Mouse (Mus musculus) ES-E14 (cell line): ENCODE results near the gene Pcdh7. TPM values are rescaled to one million over a fixed set of nuclear protein-coding genes. Genes with fewer than 3 reads are reported as not detected.

ENCODE experiments used
- DNase-seq: peaks from one replicate; pipeline ENCODE4 v3.0.0-alpha.2; 2013; ENCODE audit warnings: low read depth, low spot score
- H3K27ac ChIP-seq: 2 replicates; pipeline ENCODE4 v1.5.1; 2012; ENCODE audit warnings: low read depth, mild to moderate bottlenecking, low read length, moderate library complexity, mixed read lengths; ENCODE audit not compliant: poor library complexity, insufficient read depth, severe bottlenecking
- H3K36me3 ChIP-seq: 2 replicates; pipeline ENCODE4 v1.6.1; 2012; ENCODE audit warnings: mild to moderate bottlenecking, low read length, moderate library complexity, mixed read lengths; ENCODE audit not compliant: control insufficient read depth, poor library complexity, insufficient read depth, severe bottlenecking
- H3K4me1 ChIP-seq, 2 experiments: fragments of 150-350 bp in 1 of 2; sonication (generic) in 1 of 2; 2 replicates each; pipeline ENCODE4 v1.6.1; 2012; ENCODE audit warnings: low read length in 2 of 2, mild to moderate bottlenecking in 1 of 2, mixed read lengths in 1 of 2; ENCODE audit not compliant: control insufficient read depth in 2 of 2, insufficient read depth in 2 of 2, poor library complexity in 1 of 2
- H3K4me3 ChIP-seq, 2 experiments: fragments of 150-350 bp in 1 of 2; sonication (generic) in 1 of 2; 2 replicates each; pipeline ENCODE4 v1.5.1; 2012; ENCODE audit warnings: low read length in 2 of 2, low read depth in 1 of 2, mild to moderate bottlenecking in 1 of 2, mixed read lengths in 1 of 2; ENCODE audit not compliant: insufficient read depth in 1 of 2, poor library complexity in 1 of 2, severe bottlenecking in 1 of 2
- H3K9ac ChIP-seq: 2 replicates; pipeline ENCODE4 v1.6.1; 2012; ENCODE audit warnings: low read depth, mild to moderate bottlenecking, low read length, mixed read lengths; ENCODE audit not compliant: poor library complexity, insufficient read depth, severe bottlenecking
- H3K9me3 ChIP-seq: fragments of 150-350 bp; sonication (generic); 2 replicates; pipeline ENCODE4 v1.6.1; 2012; ENCODE audit warnings: low read depth, mild to moderate bottlenecking, low read length; ENCODE audit not compliant: control insufficient read depth, insufficient read depth
- CHD2 ChIP-seq: IDR thresholded peaks from 2 replicates; pipeline ENCODE4 v1.6.1; 2014; ENCODE audit warnings: mild to moderate bottlenecking, low read depth, low read length, inconsistent platforms
- HCFC1 ChIP-seq: IDR thresholded peaks from 2 replicates; pipeline ENCODE4 v1.6.1; 2012; ENCODE audit warnings: low read length, inconsistent platforms, borderline replicate concordance; ENCODE audit not compliant: insufficient read depth
- MAFK ChIP-seq: IDR thresholded peaks from 2 replicates; pipeline ENCODE4 v1.6.1; 2014; ENCODE audit warnings: mild to moderate bottlenecking, low read depth, low read length, inconsistent platforms; ENCODE audit not compliant: insufficient read depth
- ZC3H11A ChIP-seq: IDR thresholded peaks from 2 replicates; pipeline ENCODE4 v1.6.1; 2012; ENCODE audit warnings: low read depth, mild to moderate bottlenecking, inconsistent platforms, low read length, borderline replicate concordance
- ZNF384 ChIP-seq: IDR thresholded peaks from 2 replicates; pipeline ENCODE4 v1.6.1; 2012; ENCODE audit warnings: low read depth, low read length, inconsistent platforms
- in situ Hi-C, 2 experiments: fragments of 600-800 bp; cut with MboI; formaldehyde crosslinking; loops; one replicate each; pipeline ENCODE4 v1.15.1; 2025; ENCODE audit warnings: low sequenced_read_pairs in 2 of 2, inconsistent platforms in 1 of 2; ENCODE audit not compliant: unreplicated experiment in 2 of 2
- total RNA-seq: library from RNA; depleted of rRNA; stranded (reverse); fragments of 300-350 nt; gene quantifications from 2 replicates; pipeline ENCODE4 v1.2.3, GENCODE M21; 2012

The Pcdh7 gene
- total RNA-seq, 1 experiment = 11.9 TPM

DNA sequence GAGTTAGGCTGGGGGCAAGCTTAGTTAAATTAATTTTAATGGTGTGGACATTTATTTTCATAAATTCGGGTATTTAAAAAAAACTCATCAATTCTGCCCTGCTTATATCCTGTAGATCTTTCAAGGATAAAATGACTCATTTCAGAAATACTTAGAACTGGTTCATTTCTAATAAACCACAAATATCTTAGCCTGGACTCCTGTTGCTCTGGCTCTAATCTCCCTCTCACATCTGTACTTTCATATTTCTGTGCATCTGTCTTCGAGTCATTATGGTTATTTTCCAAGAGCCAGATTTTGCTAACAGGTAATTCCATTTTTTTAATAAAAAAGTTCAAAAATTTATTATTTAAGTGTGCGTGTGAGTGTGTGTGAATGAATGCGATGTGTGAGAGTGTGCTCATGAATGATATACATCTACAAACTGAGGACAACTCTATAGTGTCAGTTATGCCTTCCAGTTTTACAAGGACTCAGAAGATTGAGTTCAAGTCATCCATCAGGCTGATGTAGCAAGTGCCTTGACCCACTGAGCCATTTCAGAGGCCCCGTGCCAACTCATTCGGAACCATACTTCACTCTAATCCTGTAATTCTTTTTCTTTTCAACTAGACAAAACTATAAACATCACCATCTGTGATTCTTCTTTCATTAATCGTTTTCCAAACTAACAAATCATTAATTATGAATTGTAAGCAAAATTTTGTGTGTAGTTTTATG, 80.3 kb downstream of the Pcdh7 start:
- Histone ChIP-seq H3K27ac (no peak overlapping the region), H3K4me1 (no peaks in the 10 kb centered on the region), H3K9me3 (no peaks in the 10 kb centered on the region), H3K4me3 (no peak overlapping the region), H3K9ac (no peak overlapping the region), H3K36me3 (no peaks in the 10 kb centered on the region)
- DNase-seq = no peak
- in situ Hi-C loops = no loop called here
- no peak for TF ChIP-seq ZC3H11A

DNA sequence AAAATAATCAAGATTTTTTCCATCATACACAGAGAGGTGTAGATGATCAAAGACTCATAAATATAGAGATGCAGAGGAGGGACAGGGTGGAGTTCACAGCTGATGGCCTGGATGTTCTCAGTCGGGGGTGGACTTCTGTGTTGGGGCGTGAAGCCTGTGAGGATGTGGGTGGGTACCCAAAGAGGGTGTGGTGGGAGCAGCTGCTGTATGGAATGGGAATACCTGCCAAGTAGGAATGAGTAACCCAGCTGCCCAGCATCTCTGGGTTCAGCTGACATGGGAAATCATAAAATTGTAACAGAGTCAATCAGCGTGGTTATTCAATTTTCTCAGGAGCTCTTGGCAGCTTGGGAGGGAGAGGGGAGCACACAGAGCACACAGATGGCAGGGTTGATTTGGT, 85.3 kb downstream of the Pcdh7 start:
- no peaks in the 10 kb centered on the region for H3K9me3 ChIP-seq
- DNase-seq = no peak

DNA sequence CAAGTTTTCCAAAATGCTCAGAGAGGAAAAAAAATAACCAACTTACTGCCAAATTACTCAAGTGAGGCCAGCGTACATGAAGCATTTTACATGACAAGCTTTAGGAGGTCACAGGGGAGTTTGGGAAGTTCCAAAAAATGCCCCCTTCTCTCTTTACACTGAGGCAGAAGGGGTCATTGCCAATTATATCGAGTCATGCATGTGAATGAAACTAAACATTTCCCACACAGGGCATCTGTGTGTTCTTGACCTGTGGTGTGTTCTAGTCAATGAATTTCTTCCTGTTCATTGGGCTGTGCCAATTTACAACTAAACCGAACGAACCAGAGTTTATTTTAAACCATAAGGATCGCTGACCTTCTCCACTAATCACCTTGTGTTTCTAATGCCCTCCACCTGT, 86.1 kb downstream of the Pcdh7 start:
- Histone ChIP-seq H3K4me1 (no peaks in the 10 kb centered on the region), H3K9ac (no peak overlapping the region), H3K36me3 (no peaks in the 10 kb centered on the region), H3K4me3 (no peak overlapping the region), H3K27ac (no peak overlapping the region), H3K9me3 (no peaks in the 10 kb centered on the region)
- no peak for TF ChIP-seq ZNF384
- TF ChIP-seq CHD2 = no peak
- no peak for TF ChIP-seq ZC3H11A
- no peak for TF ChIP-seq MAFK
- no peak for TF ChIP-seq HCFC1
- DNase-seq = no peak
- in situ Hi-C loops = no loop called here

More for the DNA sequence above, 85.3 kb downstream of the Pcdh7 start:
- no peak overlapping the region for H3K4me3 ChIP-seq
- H3K4me1 ChIP-seq = no peaks in the 10 kb centered on the region
- in situ Hi-C loops = no loop called here
- no peaks in the 10 kb centered on the region for H3K36me3 ChIP-seq
- no peak for TF ChIP-seq CHD2
- no peak for TF ChIP-seq ZNF384
- TF ChIP-seq MAFK = no peak
- TF ChIP-seq HCFC1 = no peak
- no peak for TF ChIP-seq ZC3H11A
- no peak overlapping the region for H3K9ac ChIP-seq
- H3K27ac ChIP-seq = no peak overlapping the region

DNA sequence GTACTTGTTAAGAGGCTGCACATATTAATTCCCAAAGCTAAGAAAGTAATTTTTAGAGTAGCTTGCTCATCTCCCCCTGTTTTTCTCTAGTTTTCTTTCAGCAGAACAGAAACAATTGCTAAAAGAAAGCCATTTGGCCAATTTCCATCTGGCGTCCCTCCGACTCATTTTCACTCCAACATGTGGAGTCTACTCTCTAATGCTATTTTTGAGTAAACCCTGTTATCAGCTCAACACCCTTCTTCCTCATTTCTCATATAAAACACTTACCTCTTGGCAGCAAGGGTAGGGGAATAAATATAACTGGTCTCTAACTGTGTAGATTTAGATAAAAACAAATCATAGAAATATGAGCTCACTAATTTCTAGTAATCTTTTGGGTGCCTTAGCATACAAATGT, 89.6 kb downstream of the Pcdh7 start:
- H3K36me3 ChIP-seq = no peaks in the 10 kb centered on the region
- in situ Hi-C loops = no loop called here
- DNase-seq = no peak
- H3K9me3 ChIP-seq = no peaks in the 10 kb centered on the region
- no peak overlapping the region for H3K9ac ChIP-seq
- TF ChIP-seq MAFK = no peak
- no peak for TF ChIP-seq ZNF384
- TF ChIP-seq CHD2 = no peak
- TF ChIP-seq ZC3H11A = no peak
- TF ChIP-seq HCFC1 = no peak
- H3K4me1 ChIP-seq = no peaks in the 10 kb centered on the region
- no peak overlapping the region for H3K27ac ChIP-seq
- no peak overlapping the region for H3K4me3 ChIP-seq

DNA sequence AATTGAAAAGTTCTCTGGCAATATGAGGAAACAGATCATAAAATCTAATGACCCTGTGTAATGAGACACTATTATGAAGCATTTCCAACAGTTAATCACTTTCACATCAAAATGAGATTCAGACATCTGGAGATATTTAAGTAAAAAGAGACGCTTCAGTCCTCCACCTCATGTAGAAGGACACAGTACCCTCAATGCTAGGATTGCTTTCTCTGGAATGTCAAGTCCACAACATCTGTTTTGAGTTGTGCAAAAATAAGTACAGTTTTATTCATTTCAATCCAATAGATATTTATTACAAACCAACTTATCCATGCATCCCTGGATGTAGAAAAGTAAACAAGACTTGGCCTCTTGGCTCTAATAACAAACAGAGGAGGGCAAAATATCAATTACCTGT, 92.9 kb downstream of the Pcdh7 start:
- TF ChIP-seq CHD2 (no peak), HCFC1 (no peak), ZC3H11A (no peak)
- no peak overlapping the region for H3K9ac ChIP-seq
- H3K4me1 ChIP-seq = no peaks in the 10 kb centered on the region
- DNase-seq = no peak
- in situ Hi-C loops = no loop called here
- H3K4me3 ChIP-seq = no peak overlapping the region
- H3K36me3 ChIP-seq = no peaks in the 10 kb centered on the region
- H3K27ac ChIP-seq = no peak overlapping the region
- H3K9me3 ChIP-seq = no peaks in the 10 kb centered on the region
